Mouse (Mus musculus) neural tube, embryonic 15.5 days (tissue): ENCODE data around the gene S100a4. TPM values are rescaled to one million over a fixed set of nuclear protein-coding genes. Genes with fewer than 3 reads are reported as not detected.

Source experiments
- ATAC-seq: fragments of 200-750 bp; cut with Nextera tagmentation; 2 replicates; pipeline ENCODE4 v1.8.0; 2017; ENCODE audit warnings: mild to moderate bottlenecking, moderate TSS enrichment, moderate library complexity; ENCODE audit not compliant: low FRiP score
- H3K27ac ChIP-seq: fragments of 300-500 bp; sonication (generic); replicated peaks from 2 replicates; pipeline ENCODE4 v1.5.1; 2015; ENCODE audit warnings: mild to moderate bottlenecking, inconsistent platforms
- H3K27me3 ChIP-seq: fragments of 300-500 bp; sonication (generic); replicated peaks from 2 replicates; pipeline ENCODE4 v1.6.1; 2015; ENCODE audit warnings: inconsistent platforms
- H3K36me3 ChIP-seq: fragments of 300-500 bp; sonication (generic); 2 replicates; pipeline ENCODE4 v1.6.1; 2015; ENCODE audit warnings: inconsistent platforms
- H3K4me1 ChIP-seq: fragments of 300-500 bp; sonication (generic); 2 replicates; pipeline ENCODE4 v1.6.1; 2015; ENCODE audit warnings: inconsistent platforms
- H3K4me2 ChIP-seq: fragments of 300-500 bp; sonication (generic); 2 replicates; pipeline ENCODE4 v1.6.1; 2015; ENCODE audit warnings: inconsistent platforms, mild to moderate bottlenecking, moderate library complexity
- H3K4me3 ChIP-seq: fragments of 300-500 bp; sonication (generic); replicated peaks from 2 replicates; pipeline ENCODE4 v1.5.1; 2015; ENCODE audit warnings: mild to moderate bottlenecking, inconsistent platforms
- H3K9ac ChIP-seq: fragments of 300-500 bp; sonication (generic); replicated peaks from 2 replicates; pipeline ENCODE4 v1.6.1; 2015; ENCODE audit warnings: mild to moderate bottlenecking, inconsistent platforms
- H3K9me3 ChIP-seq: fragments of 300-500 bp; sonication (generic); replicated peaks from 2 replicates; pipeline ENCODE4 v1.6.1; 2016; ENCODE audit warnings: inconsistent platforms
- WGBS: fragments of 180-500 bp; shearing (Covaris S2); methylation state at CpG from one replicate; pipeline ENCODE4 v1.1.7; 2015; ENCODE audit warnings: mixed read lengths; 5-methylcytosine and 5-hydroxymethylcytosine counted together
- polyA plus RNA-seq: library from polyadenylated mRNA; unstranded; fragments of >200 nt; fragmentation: Nextera tagmentation; extraction: Ambion mirVana; gene quantifications from 2 replicates; pipeline ENCODE4 v1.2.1, GENCODE M21; 2015

The S100a4 gene
- polyA plus RNA-seq, 1 experiment from 2014 or later, result 1.2 TPM

- no peak overlapping the region for H3K27ac ChIP-seq
- no peak overlapping the region for H3K9ac ChIP-seq
- H3K9me3 ChIP-seq, result no peaks in the 10 kb centered on the region
- WGBS, result 87% methylated on average over 15 of the region's 15 CpGs
- H3K4me1 ChIP-seq, result no peaks in the 10 kb centered on the region
- H3K27me3 ChIP-seq, result no peaks in the 10 kb centered on the region
- no peak; the same call in 1 of the 2 replicates for ATAC-seq
- H3K4me3 ChIP-seq, result no peak overlapping the region
- H3K4me2 ChIP-seq, result no peak overlapping the region
- H3K36me3 ChIP-seq, result no peaks in the 10 kb centered on the region
Measured at GRCm38 (mm10) chr3:90586016-90586643, 17.4 kb upstream of the S100a4 start.

DNA sequence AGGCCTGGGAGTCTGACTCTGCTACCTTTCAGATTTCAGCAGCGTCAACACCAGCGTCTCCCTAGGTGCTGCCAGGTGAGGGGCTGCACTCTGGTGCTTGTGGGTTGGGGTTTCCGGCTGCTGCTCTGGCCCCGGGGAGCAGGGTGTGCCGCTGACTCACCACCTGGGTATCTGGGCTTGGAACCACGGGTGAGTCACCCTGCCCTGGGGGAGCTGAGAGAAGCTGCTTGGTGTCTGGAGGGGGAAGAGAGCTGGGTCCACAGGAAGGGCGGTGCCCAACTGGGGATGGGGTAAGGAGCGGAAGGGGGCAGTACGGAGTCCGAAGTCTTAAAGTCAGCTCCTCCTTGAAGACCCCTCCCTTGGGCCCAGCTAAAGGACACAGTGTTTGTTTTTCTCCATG, 16.7 kb upstream of the S100a4 start:
- Histone ChIP-seq H3K4me2 (no peak overlapping the region), H3K9me3 (no peaks in the 10 kb centered on the region), H3K27ac (no peak overlapping the region), H3K4me1 (no peaks in the 10 kb centered on the region), H3K4me3 (no peak overlapping the region), H3K27me3 (no peaks in the 10 kb centered on the region), H3K9ac (no peak overlapping the region), H3K36me3 (no peaks in the 10 kb centered on the region)
- no peak for ATAC-seq
- 79% methylated on average over 10 of the region's 10 CpGs for WGBS

DNA sequence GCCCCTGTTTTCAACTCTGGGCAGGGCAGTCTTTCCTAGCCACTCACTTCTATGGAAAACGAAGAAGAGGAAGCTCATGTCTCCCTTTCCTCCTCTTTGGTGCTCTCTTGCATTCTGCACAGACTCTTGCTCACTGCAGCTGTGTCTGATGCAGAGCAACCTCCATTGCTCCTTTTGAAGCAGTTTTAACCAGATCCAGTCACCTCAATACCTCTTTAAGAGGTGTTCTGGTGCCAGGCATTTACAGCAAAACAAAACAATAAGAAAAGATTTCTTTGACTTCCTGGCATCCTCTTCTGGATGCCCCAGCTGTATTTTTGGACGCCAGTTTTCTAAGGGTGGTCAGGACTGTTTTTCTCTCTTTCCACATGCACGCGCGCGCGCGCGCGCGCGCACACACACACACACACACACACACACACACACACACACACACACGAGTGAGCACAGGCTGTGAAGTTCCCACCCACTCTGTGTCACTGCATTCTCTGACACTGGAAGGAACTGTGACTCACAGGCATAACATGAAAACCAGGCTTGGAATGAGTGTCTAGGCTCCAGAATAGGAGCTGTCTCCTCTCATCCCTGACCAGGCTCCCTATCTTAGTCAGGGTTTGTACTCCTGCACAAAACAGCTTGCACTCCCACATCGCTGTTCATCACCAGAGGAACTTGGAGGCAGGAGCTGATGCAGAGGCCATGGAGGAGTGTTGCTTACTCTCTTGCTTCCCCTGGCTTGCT, 16.0 kb upstream of the S100a4 start:
- 92% methylated on average over 14 of the region's 14 CpGs for WGBS
- H3K4me3 ChIP-seq, result no peak overlapping the region
- H3K4me2 ChIP-seq, result no peak overlapping the region
- no peaks in the 10 kb centered on the region for H3K9me3 ChIP-seq
- no peak overlapping the region for H3K9ac ChIP-seq
- H3K27ac ChIP-seq, result no peak overlapping the region
- no peaks in the 10 kb centered on the region for H3K36me3 ChIP-seq
- H3K4me1 ChIP-seq, result no peaks in the 10 kb centered on the region
- H3K27me3 ChIP-seq, result no peaks in the 10 kb centered on the region
- no peak for ATAC-seq

GRCm38 (mm10) chr3:90589390-90589789, 14.2 kb upstream of the S100a4 start:
- no peaks in the 10 kb centered on the region for H3K4me1 ChIP-seq
- H3K4me3 ChIP-seq, result no peak overlapping the region
- H3K9me3 ChIP-seq, result no peaks in the 10 kb centered on the region
- H3K4me2 ChIP-seq, result no peak overlapping the region
- no peak for ATAC-seq
- H3K9ac ChIP-seq, result no peak overlapping the region
- no peaks in the 10 kb centered on the region for H3K27me3 ChIP-seq
- 87% methylated on average over 6 of the region's 6 CpGs for WGBS
- H3K36me3 ChIP-seq, result no peaks in the 10 kb centered on the region
- no peak overlapping the region for H3K27ac ChIP-seq

GRCm38 (mm10) chr3:90589947-90590346, 13.6 kb upstream of the S100a4 start, which contains the start of gene S100a2:
Gene S100a2, plus strand, starts transcription at chr3:90590247.
- WGBS, result 85% methylated on average over 8 of the region's 8 CpGs

DNA sequence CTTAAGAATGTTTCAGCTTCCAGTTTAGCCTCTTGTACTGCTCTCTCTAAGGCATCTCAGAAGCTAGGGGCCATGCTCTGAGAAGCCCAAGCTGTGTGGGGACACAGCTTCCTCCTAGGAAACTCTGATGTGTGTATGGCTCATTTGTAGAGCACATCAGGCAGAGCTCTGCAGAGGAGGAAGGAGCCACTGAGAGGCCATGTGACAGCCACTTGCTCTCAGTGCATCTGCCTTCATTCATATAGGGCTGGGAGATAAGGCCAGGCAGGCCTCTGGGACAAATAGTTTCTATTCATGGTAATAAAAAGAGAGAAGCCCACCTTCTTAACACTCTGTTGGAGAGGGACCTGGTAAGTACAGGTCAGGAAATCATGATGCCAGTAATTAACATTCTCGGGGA, 9.1 kb upstream of the S100a4 start:
- ATAC-seq, result no peak
- H3K36me3 ChIP-seq, result no peaks in the 10 kb centered on the region

More at GRCm38 (mm10) chr3:90589947-90590346, 13.6 kb upstream of the S100a4 start, which contains the start of gene S100a2:
- H3K9me3 ChIP-seq, result no peaks in the 10 kb centered on the region
- ATAC-seq, result no peak
- H3K4me2 ChIP-seq, result no peak within 1 kb of the TSS
- no peak within 1 kb of the TSS for H3K27ac ChIP-seq
- H3K9ac ChIP-seq, result no peak within 1 kb of the TSS
- no peaks in the 10 kb centered on the region for H3K27me3 ChIP-seq
- H3K4me3 ChIP-seq, result no peak within 1 kb of the TSS
- H3K36me3 ChIP-seq, result no peaks in the 10 kb centered on the region
- H3K4me1 ChIP-seq, result no peaks in the 10 kb centered on the region

GRCm38 (mm10) chr3:90595556-90595955, 8.0 kb upstream of the S100a4 start:
- H3K4me1 ChIP-seq, result no peaks in the 10 kb centered on the region

More for the DNA sequence above, 9.1 kb upstream of the S100a4 start:
- no peak overlapping the region for H3K4me2 ChIP-seq
- H3K4me3 ChIP-seq, result no peak overlapping the region
- H3K9ac ChIP-seq, result no peak overlapping the region
- no peak overlapping the region for H3K27ac ChIP-seq
- H3K4me1 ChIP-seq, result no peaks in the 10 kb centered on the region
- 82% methylated on average over 1 of the region's 1 CpGs for WGBS
- H3K27me3 ChIP-seq, result no peaks in the 10 kb centered on the region
- no peaks in the 10 kb centered on the region for H3K9me3 ChIP-seq

GRCm38 (mm10) chr3:90596810-90597209, 6.8 kb upstream of the S100a4 start:
- Histone ChIP-seq H3K4me2 (no peak overlapping the region), H3K4me3 (no peak overlapping the region), H3K36me3 (no peaks in the 10 kb centered on the region), H3K4me1 (no peaks in the 10 kb centered on the region), H3K9ac (no peak overlapping the region), H3K9me3 (no peaks in the 10 kb centered on the region), H3K27me3 (no peaks in the 10 kb centered on the region), H3K27ac (no peak overlapping the region)
- 94% methylated on average over 6 of the region's 6 CpGs for WGBS
- no peak for ATAC-seq

More at GRCm38 (mm10) chr3:90595556-90595955, 8.0 kb upstream of the S100a4 start:
- 75% methylated on average over 5 of the region's 5 CpGs for WGBS
- ATAC-seq, result no peak
- no peak overlapping the region for H3K9ac ChIP-seq
- no peak overlapping the region for H3K4me3 ChIP-seq
- H3K36me3 ChIP-seq, result no peaks in the 10 kb centered on the region
- H3K4me2 ChIP-seq, result no peak overlapping the region
- no peaks in the 10 kb centered on the region for H3K9me3 ChIP-seq
- H3K27ac ChIP-seq, result no peak overlapping the region
- no peaks in the 10 kb centered on the region for H3K27me3 ChIP-seq

DNA sequence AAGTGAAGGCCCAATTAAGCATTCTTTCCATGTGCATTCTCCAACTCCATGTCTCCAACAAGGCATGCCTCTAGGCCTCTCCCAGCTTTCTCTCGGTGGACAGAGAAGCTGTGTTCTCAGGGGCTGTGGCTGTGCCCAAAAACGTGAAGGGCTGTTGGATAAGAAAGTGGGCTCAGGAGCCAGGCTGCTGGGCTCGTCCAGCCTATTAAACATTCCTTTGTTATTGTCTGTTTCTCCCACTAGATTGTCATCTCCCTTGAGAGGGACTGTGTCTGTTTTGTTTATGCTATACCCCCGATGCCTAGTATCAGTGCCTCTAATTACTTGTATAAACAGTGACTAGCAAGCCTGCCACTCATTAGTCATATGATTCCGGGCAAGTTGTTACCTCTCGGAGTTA, 5.8 kb upstream of the S100a4 start:
- ATAC-seq, result no peak
- no peak overlapping the region for H3K27ac ChIP-seq
- no peak overlapping the region for H3K4me3 ChIP-seq
- no peaks in the 10 kb centered on the region for H3K4me1 ChIP-seq
- no peak overlapping the region for H3K9ac ChIP-seq
- H3K9me3 ChIP-seq, result no peaks in the 10 kb centered on the region
- H3K4me2 ChIP-seq, result no peak overlapping the region
- 60% methylated on average over 6 of the region's 6 CpGs for WGBS
- no peaks in the 10 kb centered on the region for H3K36me3 ChIP-seq
- H3K27me3 ChIP-seq, result no peaks in the 10 kb centered on the region

- no peak for ATAC-seq
- 83% methylated on average over 4 of the region's 4 CpGs for WGBS
Measured at GRCm38 (mm10) chr3:90598212-90598611, 5.4 kb upstream of the S100a4 start.

DNA sequence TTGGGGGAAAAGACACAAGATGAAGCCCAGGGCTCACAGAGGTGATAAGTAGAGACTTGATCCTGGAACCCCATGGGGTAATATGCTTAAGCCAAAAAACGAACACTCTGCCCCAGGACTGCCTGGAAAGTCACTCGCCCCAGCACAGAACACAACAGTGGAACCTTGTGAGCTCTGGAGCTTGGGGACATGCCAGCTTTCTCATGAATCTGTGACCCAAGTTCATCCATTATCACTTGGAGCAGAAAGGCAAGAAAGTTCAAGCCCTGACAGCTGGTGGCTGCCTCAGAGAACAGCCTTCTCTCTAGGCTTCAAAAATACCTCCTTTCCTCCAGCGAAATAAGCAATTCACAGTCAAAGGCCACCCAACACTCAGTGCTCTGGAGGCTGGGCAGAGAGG, 4.2 kb upstream of the S100a4 start:
- WGBS, result 85% methylated on average over 3 of the region's 3 CpGs

More at GRCm38 (mm10) chr3:90598212-90598611, 5.4 kb upstream of the S100a4 start:
- H3K4me2 ChIP-seq, result no peak overlapping the region
- H3K9me3 ChIP-seq, result no peaks in the 10 kb centered on the region
- H3K4me3 ChIP-seq, result no peak overlapping the region
- H3K4me1 ChIP-seq, result no peaks in the 10 kb centered on the region
- no peaks in the 10 kb centered on the region for H3K27me3 ChIP-seq
- no peak overlapping the region for H3K27ac ChIP-seq
- H3K9ac ChIP-seq, result no peak overlapping the region
- H3K36me3 ChIP-seq, result no peaks in the 10 kb centered on the region

GRCm38 (mm10) chr3:90600036-90600435, 3.5 kb upstream of the S100a4 start:
- H3K4me2 ChIP-seq, result no peak overlapping the region
- H3K9me3 ChIP-seq, result no peaks in the 10 kb centered on the region
- 81% methylated on average over 6 of the region's 6 CpGs for WGBS

More for the DNA sequence above, 4.2 kb upstream of the S100a4 start:
- Histone ChIP-seq H3K9me3 (no peaks in the 10 kb centered on the region), H3K9ac (no peak overlapping the region), H3K4me2 (no peak overlapping the region), H3K27ac (no peak overlapping the region), H3K27me3 (no peaks in the 10 kb centered on the region), H3K4me1 (peaks cover 2% of the 10 kb centered on the region; the same call in 1 of the 2 replicates), H3K4me3 (no peak overlapping the region), H3K36me3 (no peaks in the 10 kb centered on the region)
- no peak for ATAC-seq

More at GRCm38 (mm10) chr3:90600036-90600435, 3.5 kb upstream of the S100a4 start:
- Histone ChIP-seq H3K4me1 (peaks cover 5% of the 10 kb centered on the region; the same call in 1 of the 2 replicates), H3K9ac (no peak overlapping the region), H3K27ac (no peak overlapping the region), H3K27me3 (no peaks in the 10 kb centered on the region), H3K36me3 (no peaks in the 10 kb centered on the region), H3K4me3 (no peak overlapping the region)
- ATAC-seq, result no peak
